Mouse (Mus musculus) G1E-ER4 (cell line): Measurements from ENCODE around the gene Ddx55. TPM values are rescaled to one million over a fixed set of nuclear protein-coding genes. Genes with fewer than 3 reads are reported as not detected.

Source experiments
- GATA1 ChIP-seq: IDR thresholded peaks from one replicate; pipeline ENCODE4 v1.8.0; 2012; ENCODE audit warnings: low read length, inconsistent platforms
- polyA plus RNA-seq: library from polyadenylated mRNA; stranded (reverse); fragments of >175 nt; gene quantifications from 2 replicates; pipeline ENCODE4 v1.2.3, GENCODE M21; 2012

Ddx55 gene
- polyA plus RNA-seq = 17.9 and 38.4 TPM in 2 replicates

DNA sequence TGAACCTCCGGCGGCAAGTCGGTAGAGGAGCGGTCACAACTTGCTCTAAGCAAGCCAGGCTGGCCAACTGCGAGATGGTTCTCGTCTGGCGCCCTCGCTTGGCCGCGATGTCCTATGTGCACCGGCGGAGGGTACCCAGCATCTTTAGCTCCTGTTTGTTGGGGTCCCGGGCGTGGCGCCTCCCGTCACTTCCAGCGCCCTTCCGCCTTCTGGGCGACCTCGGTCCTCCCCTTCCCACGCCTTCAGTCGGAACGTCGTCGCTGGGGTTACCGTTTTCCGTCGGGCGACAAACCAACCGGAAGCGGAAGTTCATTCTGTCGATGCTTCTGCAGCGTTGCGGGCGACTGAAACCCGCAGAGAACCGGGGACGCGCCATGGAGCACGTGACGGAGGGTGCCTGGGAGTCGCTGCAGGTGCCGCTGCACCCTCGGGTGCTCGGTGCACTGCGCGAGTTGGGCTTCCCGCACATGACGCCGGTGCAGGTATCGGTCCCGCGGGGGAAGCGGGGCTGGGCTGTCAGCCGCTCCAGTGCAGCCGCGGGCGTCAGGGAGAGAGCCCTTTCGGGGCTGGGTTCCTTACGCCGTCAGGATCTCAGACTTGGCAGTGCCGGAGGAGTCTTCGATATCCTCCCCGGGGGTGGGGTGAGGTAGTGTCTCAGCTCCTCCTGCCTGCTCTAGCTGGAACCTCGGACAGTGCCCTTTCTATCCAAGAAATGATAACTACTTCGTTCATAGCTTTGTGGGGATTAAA is at the start of gene Ddx55:
TSS of gene Ddx55 (plus strand) at position 307 of the 750 bp plus-strand sequence.
- TF ChIP-seq GATA1 = no peak

DNA sequence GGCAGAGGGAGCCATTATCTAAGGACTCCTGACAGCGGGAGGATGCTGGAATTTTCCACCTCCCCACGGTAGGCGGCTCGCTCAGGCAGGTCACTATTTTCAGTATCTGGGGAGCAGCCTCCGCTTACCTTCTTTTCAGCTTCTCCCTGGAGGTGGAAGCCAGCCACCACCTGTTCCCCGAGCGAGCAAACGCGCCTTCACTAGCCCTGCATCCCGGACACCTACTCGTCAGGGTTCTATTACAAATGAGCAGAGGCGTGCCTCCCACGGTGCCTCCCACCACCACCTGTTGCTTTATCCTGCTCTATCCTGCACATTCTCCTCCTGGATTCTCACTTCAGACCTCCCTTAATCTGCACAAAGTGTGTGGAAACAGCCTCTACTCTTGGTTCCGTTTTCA is 48.9 kb upstream of the Ddx55 start:
- TF ChIP-seq GATA1 = no peak

DNA sequence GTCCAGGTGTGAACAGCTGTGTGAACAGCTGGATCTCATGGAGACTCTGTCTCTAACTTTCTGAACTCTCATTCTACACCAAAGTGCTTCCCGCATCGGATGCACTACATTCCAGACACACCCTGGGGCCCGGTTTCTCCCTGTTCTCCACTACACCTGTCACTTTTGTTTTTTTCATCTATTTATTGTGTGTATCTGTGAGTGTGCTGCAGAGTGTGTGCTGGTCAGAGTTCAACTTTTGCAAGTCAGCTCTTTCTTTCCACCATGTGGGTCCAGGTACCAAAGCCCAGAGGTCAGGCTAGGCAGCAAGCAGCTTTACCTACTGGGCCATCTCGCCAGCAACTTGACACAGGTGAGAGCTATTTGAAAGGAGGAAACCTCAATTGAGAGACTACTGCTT is 47.4 kb upstream of the Ddx55 start:
- TF ChIP-seq GATA1 = no peak

DNA sequence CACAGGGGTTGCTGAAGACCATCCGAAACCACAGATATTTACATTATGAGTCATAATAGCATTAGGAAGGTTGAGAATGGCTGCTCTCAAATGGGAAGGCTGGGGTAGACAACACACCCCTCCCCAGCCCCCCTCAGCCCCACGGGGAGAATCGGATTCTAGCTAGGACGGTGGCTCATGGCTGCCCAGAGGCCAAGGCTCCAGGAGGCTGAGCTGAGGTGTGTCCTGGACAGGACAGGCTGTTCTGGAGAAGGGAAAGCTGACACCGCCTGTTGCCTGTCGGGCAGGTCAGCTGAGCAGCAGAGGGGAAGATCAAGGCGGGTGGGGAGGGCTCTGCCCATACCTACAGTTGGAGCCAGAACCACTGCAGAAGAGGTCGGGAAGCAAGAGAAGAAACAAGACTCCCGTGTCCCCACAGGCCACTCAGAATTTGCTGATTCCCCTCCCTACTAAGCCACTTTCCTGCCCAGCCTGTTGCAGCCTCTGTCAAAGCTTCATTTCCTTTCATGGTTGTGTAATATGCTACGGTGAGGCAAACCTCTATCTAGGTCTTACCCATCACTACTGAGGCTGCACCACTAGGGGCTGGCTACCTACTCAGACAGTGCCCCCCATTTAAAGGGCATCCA is 45.8 kb upstream of the Ddx55 start:
- TF ChIP-seq GATA1 = no peak

DNA sequence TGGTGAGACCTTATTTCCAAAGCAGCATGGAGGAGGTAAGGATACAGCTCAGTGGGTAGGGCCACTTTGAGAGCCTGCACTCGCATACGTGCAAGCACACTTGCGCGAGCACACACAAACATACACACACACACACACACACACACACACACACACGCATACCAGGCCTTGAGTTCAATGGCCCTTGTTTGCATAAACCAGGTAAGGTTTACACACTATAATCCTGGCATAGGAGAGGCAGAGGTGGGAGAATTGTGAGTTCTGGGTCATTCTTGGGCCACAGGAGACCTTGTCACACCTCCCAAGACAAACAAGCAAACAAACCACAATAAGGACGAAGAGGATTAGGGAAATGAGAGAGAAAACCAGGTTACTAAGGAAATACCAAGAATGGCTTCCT is 43.5 kb upstream of the Ddx55 start:
- no peak for TF ChIP-seq GATA1

DNA sequence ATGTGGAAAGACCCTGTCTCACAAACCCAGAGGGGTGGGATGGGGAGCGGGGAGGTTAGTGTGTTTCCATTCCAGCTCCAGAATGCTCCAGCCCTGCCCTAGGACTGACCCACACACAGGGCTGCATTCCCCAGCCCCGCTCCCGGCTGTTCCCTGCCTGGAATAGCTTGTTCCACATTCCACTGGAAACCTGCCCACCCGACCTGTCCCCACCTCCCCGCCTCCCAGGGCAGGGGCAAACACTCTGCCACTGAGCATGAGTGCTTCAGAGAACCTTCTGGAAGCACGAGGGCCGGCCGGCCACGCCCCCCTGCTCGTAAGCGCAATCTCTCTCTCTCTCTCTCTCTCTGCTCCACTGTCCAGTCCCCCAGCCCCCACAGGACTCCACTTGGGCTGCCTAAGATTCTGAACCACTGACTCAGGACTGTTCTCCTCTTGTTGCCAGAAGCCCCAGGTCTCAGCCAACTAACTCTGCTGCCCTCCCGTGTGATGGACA is 42.9 kb upstream of the Ddx55 start:
- TF ChIP-seq GATA1 = no peak

DNA sequence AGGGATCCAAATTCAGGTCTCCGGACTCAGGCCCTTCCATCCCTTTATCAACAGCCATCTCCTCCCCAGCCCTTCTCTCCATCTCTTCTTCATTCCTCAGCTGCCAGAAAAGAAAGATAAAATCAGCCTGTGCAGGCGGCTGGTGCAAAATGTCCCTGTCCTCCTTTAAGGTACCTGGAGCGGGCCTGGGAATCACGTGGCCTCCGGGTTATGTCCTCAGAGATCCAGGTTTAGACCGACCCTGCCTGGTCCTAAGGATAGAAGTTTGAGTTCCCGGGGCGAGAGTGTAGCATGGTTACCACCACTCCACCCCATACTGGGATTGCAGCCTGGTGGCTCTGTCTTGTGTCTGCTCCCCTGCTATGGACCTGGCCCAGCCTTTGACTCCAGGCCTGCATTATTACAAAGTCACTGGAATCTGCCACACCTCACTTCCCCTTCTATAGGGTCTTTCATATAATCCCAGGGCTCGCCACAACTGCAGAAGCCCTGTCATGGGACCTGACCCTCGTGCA is 42.1 kb upstream of the Ddx55 start:
- TF ChIP-seq GATA1 = no peak

DNA sequence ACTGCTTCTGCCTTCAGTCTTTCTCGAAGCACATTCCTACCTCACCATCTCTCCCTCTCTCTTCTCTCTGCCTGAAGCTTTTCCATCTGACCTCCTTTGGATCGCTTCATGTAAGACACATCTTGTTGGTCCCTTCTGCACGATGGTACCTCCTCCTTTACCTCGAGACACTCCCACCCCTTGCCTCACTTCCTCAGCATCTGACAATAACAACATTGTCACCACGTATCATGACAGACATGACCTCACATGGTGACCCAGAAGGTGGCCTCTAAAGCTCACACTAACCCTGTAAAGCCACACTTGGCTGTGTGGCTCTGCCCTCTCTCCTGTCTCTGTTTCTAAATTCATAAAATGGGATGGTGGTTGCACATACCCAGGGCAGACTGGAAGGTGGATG is 36.9 kb upstream of the Ddx55 start:
- no peak for TF ChIP-seq GATA1

DNA sequence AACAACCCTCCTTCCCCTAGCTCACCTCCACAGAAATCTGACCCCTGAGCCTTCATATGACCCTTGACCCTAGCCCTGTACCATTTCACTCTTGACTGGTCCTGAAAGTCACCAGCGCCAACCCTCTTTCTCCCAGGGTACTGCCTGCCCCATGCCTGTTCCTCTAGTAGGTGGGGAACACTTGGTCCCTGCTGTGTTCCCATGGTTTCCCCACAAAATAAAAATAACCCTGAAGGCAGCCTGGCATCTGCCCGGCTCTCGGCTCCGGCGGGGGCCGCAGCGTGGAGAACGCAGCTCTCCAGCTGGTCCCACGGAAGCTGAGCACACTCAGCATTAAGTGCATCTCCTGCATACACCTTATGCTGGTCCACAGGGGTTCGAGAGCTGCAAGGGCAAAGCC is 34.0 kb upstream of the Ddx55 start:
- TF ChIP-seq GATA1 = no peak

DNA sequence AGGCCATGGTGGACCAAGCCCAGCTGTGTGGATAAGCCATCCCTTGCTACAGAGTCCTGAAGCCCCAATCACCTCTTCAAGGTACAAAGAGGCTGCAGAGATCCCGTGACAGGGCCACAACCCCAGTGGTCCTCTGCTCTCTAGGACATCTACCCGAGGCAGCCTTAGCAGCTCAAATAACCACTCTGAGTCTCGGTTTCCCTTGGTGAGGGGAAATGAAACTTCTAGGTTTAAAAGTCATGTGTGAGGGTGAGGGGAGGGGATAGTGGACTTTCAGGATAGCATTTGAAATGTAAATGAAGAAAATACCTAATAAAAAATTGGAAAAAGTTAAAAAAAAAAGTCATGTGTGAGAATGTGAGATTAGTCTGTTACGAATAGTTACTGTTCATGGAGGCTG is 31.1 kb upstream of the Ddx55 start:
- no peak for TF ChIP-seq GATA1

DNA sequence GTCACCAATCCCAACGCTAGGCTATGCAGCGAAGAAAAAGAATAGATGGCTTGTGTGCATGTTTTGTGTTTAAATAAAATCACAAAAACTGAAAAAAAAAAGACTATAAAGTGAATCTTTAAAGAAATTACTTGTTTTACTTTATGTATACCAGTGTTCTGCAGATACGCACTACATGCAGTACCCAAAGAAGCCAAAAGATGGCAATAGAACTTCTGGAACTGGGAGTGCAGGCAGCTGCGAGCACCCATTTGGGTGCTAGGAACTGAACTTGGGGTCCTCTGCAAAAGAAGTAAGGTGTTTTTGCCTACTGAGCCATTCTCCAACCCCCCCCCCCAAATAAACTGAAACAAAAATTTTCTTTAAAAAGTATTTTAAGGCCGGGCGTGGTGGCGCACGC is 29.6 kb upstream of the Ddx55 start:
- TF ChIP-seq GATA1 = no peak

DNA sequence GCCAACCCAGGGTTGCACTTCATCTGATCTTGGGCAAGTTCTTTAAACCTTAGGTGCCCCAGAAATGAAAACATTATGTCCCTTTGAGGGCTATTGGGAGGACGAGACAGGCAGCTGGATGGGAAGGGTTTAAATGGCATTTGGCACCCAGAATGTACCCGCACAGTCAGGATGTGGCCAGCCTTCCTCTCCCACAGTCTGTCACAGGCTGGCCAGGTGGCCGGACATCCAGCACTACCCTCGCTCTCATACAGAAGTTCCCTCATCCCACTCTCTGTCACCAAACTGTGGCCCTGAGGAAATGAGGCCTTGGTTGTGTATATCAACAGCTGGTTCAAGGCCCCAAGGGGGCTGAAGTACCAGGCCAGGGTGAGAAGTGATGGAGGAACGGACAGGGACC is 27.7 kb upstream of the Ddx55 start:
- TF ChIP-seq GATA1 = no peak

DNA sequence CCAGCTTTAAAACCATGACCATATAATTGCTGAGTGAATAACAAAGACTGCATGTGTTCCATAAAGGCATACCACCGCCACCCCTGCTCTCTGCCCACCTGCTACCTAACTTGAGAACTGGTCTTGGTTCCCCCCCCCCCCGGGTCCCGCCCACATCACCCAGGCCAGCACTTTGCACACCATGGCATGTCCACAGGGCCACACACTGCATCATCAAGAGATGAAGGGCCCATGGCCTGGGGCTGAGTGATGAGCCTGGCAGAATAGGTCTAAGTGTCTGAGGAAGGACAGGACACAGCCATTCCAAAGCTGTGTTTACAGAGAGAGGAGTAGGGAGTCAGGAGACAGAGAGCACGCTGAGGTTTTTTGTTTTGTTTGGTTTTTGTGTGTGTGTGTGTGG is 24.3 kb upstream of the Ddx55 start:
- TF ChIP-seq GATA1 = no peak

DNA sequence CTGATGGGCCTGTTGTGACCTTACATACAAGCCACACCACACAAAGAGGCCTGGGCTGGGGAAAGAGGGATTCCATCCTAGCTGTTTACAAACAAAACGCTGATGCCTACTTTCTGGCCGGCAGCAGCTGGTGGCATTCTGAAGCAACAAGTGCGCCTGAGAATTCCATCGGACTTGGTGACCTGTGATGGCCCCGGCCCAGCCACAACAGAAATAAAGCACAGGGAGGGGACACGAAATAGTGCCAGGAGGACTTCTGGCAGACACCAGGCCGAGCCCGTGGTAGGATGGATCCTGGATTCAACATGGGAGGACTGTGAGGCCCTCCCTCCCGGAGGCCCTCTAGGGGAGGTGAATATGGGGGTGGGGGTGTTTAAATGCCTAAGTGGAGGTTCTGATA is 23.9 kb upstream of the Ddx55 start:
- TF ChIP-seq GATA1 = no peak

DNA sequence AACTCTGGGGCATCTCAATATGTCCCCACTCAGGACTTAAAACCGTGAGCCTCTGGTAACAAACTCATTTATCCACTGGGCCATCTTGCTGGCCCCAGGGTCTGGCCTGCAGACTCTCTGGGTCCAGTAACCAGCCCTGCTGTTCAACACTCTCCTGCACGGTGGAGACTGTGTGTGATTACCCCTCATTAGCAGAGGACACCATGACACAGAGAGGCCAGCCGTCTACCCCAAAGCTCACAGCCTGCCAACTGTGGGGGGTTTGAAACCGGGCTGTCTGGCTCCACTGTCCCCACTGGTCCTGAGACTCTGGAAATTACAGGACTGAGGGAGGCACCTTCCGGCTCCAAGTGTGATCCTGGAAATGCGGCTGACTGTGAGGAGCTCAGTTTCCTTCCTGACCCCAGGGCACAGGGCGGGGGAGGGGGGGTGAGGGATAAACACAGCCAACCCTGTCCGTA is 23.4 kb upstream of the Ddx55 start:
- TF ChIP-seq GATA1 = no peak

DNA sequence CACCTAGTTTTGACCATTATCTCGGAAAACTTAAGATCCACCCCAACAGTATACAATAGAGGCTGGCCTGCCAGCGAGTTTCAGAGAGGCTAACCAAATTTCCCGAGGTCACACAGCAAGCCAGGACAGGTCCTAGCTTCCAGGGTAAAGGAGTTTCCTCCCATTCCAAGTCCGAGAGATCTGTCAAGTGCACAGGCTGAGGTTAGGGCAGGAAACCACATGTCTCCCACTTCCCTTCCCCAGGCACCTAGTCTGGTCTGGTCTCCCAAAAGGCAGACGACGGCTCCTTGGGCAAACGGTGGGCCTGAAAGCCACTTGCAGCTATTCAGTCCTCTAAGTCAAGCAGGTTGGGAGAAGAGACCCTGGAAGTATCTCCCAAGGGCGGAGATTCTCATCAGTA is 23.0 kb upstream of the Ddx55 start:
- TF ChIP-seq GATA1 = no peak
